Comparison of ENCODE assay signal across 8 mouse cellular contexts in the genomic region with DNA sequence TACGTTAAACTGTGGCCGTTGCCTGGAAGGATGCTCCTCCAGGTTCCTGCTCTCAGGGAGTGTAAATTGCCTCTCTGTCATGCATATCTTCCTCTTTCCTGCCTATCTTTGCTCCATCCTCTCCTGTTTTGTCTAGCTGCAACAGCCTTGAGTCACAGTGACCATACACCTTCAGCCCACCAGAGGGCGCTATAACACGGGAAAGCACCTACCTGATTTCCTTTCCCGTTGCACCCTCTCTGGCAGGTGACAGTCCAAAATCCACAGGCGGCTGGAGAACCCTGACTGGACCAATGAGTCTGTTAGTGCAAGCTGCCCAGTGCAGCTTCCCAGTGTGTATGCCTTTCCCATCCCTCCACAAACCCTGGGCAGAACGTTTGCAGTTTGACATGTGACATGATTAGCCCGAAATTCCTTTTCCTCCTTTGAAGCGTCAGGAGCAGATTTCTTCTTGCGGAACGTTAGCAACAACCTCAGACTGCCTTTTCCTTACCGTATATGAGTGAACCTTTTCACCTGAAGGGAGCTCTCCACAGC. TPM values are rescaled to one million over a fixed set of nuclear protein-coding genes. Genes with fewer than 3 reads are reported as not detected.
A peak's percentile ranks its signal among the peaks of the same experiment; 100 is the strongest.
DNase-seq lines count a peak whose midpoint lies in the region; ATAC-seq and TF ChIP-seq lines count a peak whose summit lies in the region.
"Had no signal": no experiment of that assay in that cellular context is flagged by ENCODE, and none has a peak within 500 bp of the region (broad histone marks: within the 10 kb centered on the region; RNA-seq: fewer than 3 reads in every experiment).

No protein-coding gene starts in this region.

- H3K36me3 ChIP-seq in embryonic facial prominence, embryonic 11.5 days (replicated peaks; ENCODE audit: control insufficient read depth, insufficient read depth, low read depth, low read length), result no peaks in the 10 kb centered on the region
- H3K36me3 ChIP-seq in heart, embryonic 16.5 days (ENCODE audit: control insufficient read depth, insufficient read depth), result no peaks in the 10 kb centered on the region

- H3K9me3 ChIP-seq in embryonic facial prominence, embryonic 11.5 days (replicated peaks; ENCODE audit: control insufficient read depth, low read length), result no peaks in the 10 kb centered on the region
- no peaks in the 10 kb centered on the region for H3K9me3 ChIP-seq in heart, embryonic 16.5 days (replicated peaks; ENCODE audit: control insufficient read depth, low read length)
- H3K9me3 ChIP-seq: megakaryocyte, embryonic 14.5 days had no signal

- no peak overlapping the region for H3K9ac ChIP-seq in embryonic facial prominence, embryonic 11.5 days (replicated peaks; ENCODE audit: low read length)
- H3K9ac ChIP-seq in heart, embryonic 16.5 days (ENCODE audit: low read length), result no peak overlapping the region

- TF ChIP-seq POLR2A in bone marrow, adult 2 months (IDR thresholded peaks at IDR 0.05; ENCODE audit: borderline replicate concordance, control insufficient read depth, low read depth, low read length), result no peak

- peak; percentile 38 for DNase-seq in Muller cell, postnatal 12 days (ENCODE audit: inconsistent ontology term)
- peak; percentile 75 for DNase-seq in embryonic facial prominence, embryonic 11.5 days (ENCODE audit: low spot score)
- DNase-seq in layer of hippocampus, postnatal 10 days (ENCODE audit: low spot score in 2 of 2), result peak; percentile 85 to 87
- peak; percentile 27 to 64 for DNase-seq in spleen, adult 18-20 months

- H3K27me3 ChIP-seq in embryonic facial prominence, embryonic 11.5 days (ENCODE audit: control insufficient read depth, insufficient read depth, low read length), result no peaks in the 10 kb centered on the region
- no peaks in the 10 kb centered on the region for H3K27me3 ChIP-seq in heart, embryonic 16.5 days (ENCODE audit: control insufficient read depth, insufficient read depth, low read length)

- H3K4me3 ChIP-seq in bone marrow, adult 2 months (replicated peaks; ENCODE audit: control insufficient read depth, low read depth, low read length), result no peak overlapping the region
- H3K4me3 ChIP-seq in embryonic facial prominence, embryonic 11.5 days (ENCODE audit: low read depth, low read length), result no peak overlapping the region
- H3K4me3 ChIP-seq in heart, embryonic 16.5 days (ENCODE audit: low read length), result no peak overlapping the region
- H3K4me3 ChIP-seq: megakaryocyte, embryonic 14.5 days had no signal

- 40% methylated on average over 12 of the region's 12 CpGs for WGBS in bone marrow, adult 2 months
- 32% methylated on average over 12 of the region's 12 CpGs for WGBS in embryonic facial prominence, embryonic 11.5 days
- WGBS in heart, embryonic 16.5 days, result 18% methylated on average over 12 of the region's 12 CpGs

- no peak overlapping the region for H3K27ac ChIP-seq in bone marrow, adult 2 months (ENCODE audit: control insufficient read depth, insufficient read depth, low read depth, low read length, poor library complexity)
- no peak overlapping the region for H3K27ac ChIP-seq in embryonic facial prominence, embryonic 11.5 days (replicated peaks; ENCODE audit: low read depth, low read length)
- no peak overlapping the region for H3K27ac ChIP-seq in heart, embryonic 16.5 days (ENCODE audit: low read length)

- peak; percentile 91 for TF ChIP-seq CTCF in bone marrow, adult 2 months (IDR thresholded peaks at IDR 0.05; ENCODE audit: control insufficient read depth, insufficient read depth, low read length)

- ATAC-seq in embryonic facial prominence, embryonic 11.5 days (replicated peaks; ENCODE audit: insufficient number of reproducible peaks, low FRiP score, low TSS enrichment, low read depth), result no peak
- ATAC-seq in heart, embryonic 16.5 days (replicated peaks; ENCODE audit: extremely low read depth, insufficient read depth, low FRiP score), result no peak
- ATAC-seq in megakaryocyte-erythroid progenitor cell, adult 5-6 weeks (replicated peaks; ENCODE audit: low FRiP score, low TSS enrichment, poor library complexity, severe bottlenecking), result peak; percentile 64; the same call in 1 of the 2 replicates

- no peaks in the 10 kb centered on the region; the same call in 1 of the 2 replicates for H3K4me1 ChIP-seq in bone marrow, adult 2 months (ENCODE audit: control insufficient read depth, insufficient read depth, low read length)
- no peaks in the 10 kb centered on the region for H3K4me1 ChIP-seq in embryonic facial prominence, embryonic 11.5 days (ENCODE audit: control insufficient read depth, insufficient read depth, low read length)
- peaks cover 14% of the 10 kb centered on the region for H3K4me1 ChIP-seq in heart, embryonic 16.5 days (ENCODE audit: control insufficient read depth, insufficient read depth, low read length)

- H3K4me2 ChIP-seq in embryonic facial prominence, embryonic 11.5 days (ENCODE audit: low read depth, low read length), result no peak overlapping the region
- peak overlapping the region; percentile 14; the same call in 1 of the 2 replicates for H3K4me2 ChIP-seq in heart, embryonic 16.5 days (ENCODE audit: low read depth, low read length)

RNA-seq across cellular contexts. Expression of a gene that starts 48.1 kb away (rescaled TPM):
- polyA plus RNA-seq in bone marrow, adult 2 months (2011; ENCODE audit: insufficient read depth, insufficient read length, low replicate concordance, missing spikeins), result 1.3 and 1.9 TPM in 2 replicates
- 0.25 and 0.45 TPM in 2 replicates for polyA plus RNA-seq in embryonic facial prominence, embryonic 11.5 days (2014; fragmentation: Nextera tagmentation; extraction: Ambion mirVana)
- 3.0 and 3.3 TPM in 2 replicates for polyA plus RNA-seq in heart, embryonic 16.5 days (2015; fragmentation: Nextera tagmentation; extraction: Ambion mirVana)
- 10 to 100 TPM; 87.9 to 88.7 TPM for total RNA-seq in layer of hippocampus, postnatal 10 days (2021)
- total RNA-seq in megakaryocyte-erythroid progenitor cell, adult 5-6 weeks (2014; fragmentation: Nextera tagmentation), result 0.22 and 0.25 TPM in 2 replicates
- 0.09 and 0.53 TPM in 2 replicates for total RNA-seq in megakaryocyte-erythroid progenitor cell, adult 5-6 weeks (2017)
